Mouse (Mus musculus) heart, postnatal 0 days (tissue): Measurements from ENCODE around the gene Sync. TPM values are rescaled to one million over a fixed set of nuclear protein-coding genes. Genes with fewer than 3 reads are reported as not detected.

ENCODE experiments used
- ATAC-seq: fragments of 200-750 bp; cut with Nextera tagmentation; 2 replicates; pipeline ENCODE4 v1.8.0; 2017; ENCODE audit warnings: low read depth, moderate number of reproducible peaks, moderate library complexity; ENCODE audit not compliant: insufficient read depth
- DNase-seq: peaks from one replicate; pipeline ENCODE4 v3.0.0-alpha.2; 2016; ENCODE audit warnings: low spot score
- H3K27ac ChIP-seq: fragments of 300-500 bp; sonication (generic); 2 replicates; pipeline ENCODE4 v1.5.1; 2014; ENCODE audit warnings: low read depth, mild to moderate bottlenecking
- H3K27me3 ChIP-seq: fragments of 300-500 bp; sonication (generic); 2 replicates; pipeline ENCODE4 v1.6.1; 2014; ENCODE audit warnings: low read length, mixed read lengths; ENCODE audit not compliant: control insufficient read depth, insufficient read depth
- H3K36me3 ChIP-seq: fragments of 300-500 bp; sonication (generic); replicated peaks from 2 replicates; pipeline ENCODE4 v1.6.1; 2014; ENCODE audit warnings: low read length, mixed read lengths; ENCODE audit not compliant: control insufficient read depth, insufficient read depth
- H3K4me1 ChIP-seq: fragments of 300-500 bp; sonication (generic); 2 replicates; pipeline ENCODE4 v1.6.1; 2014; ENCODE audit warnings: antibody characterized with exemption; ENCODE audit not compliant: control insufficient read depth, insufficient read depth
- H3K4me2 ChIP-seq: fragments of 300-500 bp; sonication (generic); 2 replicates; pipeline ENCODE4 v1.6.1; 2014; ENCODE audit warnings: low read depth, mild to moderate bottlenecking, low read length, moderate library complexity
- H3K4me3 ChIP-seq: fragments of 300-500 bp; sonication (generic); 2 replicates; pipeline ENCODE4 v1.5.1; 2014; ENCODE audit warnings: low read depth, low read length
- H3K9ac ChIP-seq: fragments of 300-500 bp; sonication (generic); replicated peaks from 2 replicates; pipeline ENCODE4 v1.6.1; 2014; ENCODE audit warnings: low read depth, low read length, mixed read lengths
- H3K9me3 ChIP-seq: fragments of 300-500 bp; sonication (generic); replicated peaks from 2 replicates; pipeline ENCODE4 v1.6.1; 2016; ENCODE audit warnings: low read length; ENCODE audit not compliant: control insufficient read depth
- CTCF ChIP-seq: IDR thresholded peaks from 2 replicates; pipeline ENCODE4 v1.5.1; 2016; ENCODE audit warnings: antibody characterized with exemption, control low read depth, low read depth
- EP300 ChIP-seq: IDR thresholded peaks from 2 replicates; pipeline ENCODE4 v1.6.1; 2016; ENCODE audit warnings: antibody characterized with exemption, low read depth
- WGBS: fragments of 180-500 bp; shearing (Covaris S2); extraction: QIAGEN DNeasy Blood & Tissue Kit; methylation state at CpG from one replicate; pipeline ENCODE4 v1.1.7; 2014; 5-methylcytosine and 5-hydroxymethylcytosine counted together
- polyA plus RNA-seq: library from polyadenylated mRNA; unstranded; fragments of >200 nt; fragmentation: Nextera tagmentation; extraction: Ambion mirVana; gene quantifications from 2 replicates; pipeline ENCODE4 v1.2.1, GENCODE M21; 2015
- total RNA-seq: library from RNA; depleted of rRNA; stranded (reverse); fragments of >200 nt; gene quantifications from 2 replicates; pipeline ENCODE4 v1.2.3, GENCODE M21; 2014; ENCODE audit warnings: low replicate concordance

Gene Sync
- total and polyA plus RNA-seq, 2 experiments from 2014 or later = 1.4 to 3.8 TPM

DNA sequence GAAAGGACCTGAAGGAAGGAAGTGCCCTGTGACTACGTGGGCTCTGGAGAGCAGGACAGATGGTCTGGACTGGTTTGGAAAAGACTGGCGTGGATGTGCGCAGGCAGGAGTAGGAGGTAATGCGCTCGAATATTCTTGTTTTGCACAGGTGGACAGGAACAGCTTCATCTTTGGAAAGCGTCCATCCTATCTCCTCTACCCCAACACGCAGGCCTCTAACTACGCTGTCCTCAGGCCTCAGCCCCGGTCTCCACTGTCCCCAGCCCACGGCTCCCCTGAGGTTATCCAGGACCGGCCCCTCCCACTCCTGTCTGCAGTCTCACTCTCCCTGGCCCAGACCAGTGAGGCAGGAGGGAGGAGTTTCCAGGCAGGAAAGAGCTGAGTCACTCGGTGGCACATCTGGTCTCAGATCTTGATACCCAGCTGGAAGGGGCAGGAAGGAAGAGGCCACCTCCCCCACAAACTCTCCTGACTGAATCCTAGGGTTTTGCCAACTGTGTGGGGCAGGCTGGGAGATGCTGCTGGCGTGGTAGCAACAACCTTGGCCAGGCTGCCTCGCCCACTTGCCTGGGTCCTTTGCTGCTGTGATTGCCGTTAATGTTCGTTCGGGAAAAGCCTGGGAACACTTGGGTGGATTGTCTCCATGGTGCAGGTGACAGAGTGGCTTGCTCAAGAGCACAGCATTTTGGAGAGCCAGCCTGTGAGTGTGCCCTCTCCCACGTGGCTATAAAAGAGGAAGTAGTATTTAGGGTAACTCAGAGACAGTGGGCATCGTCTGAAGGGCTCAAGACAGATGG lies 24.0 kb upstream of the Sync start:
- Histone ChIP-seq H3K27ac (peak overlapping the region; percentile 56), H3K9ac (no peak overlapping the region), H3K9me3 (no peaks in the 10 kb centered on the region), H3K4me1 (peaks cover 3% of the 10 kb centered on the region; the same call in 1 of the 2 replicates), H3K36me3 (no peaks in the 10 kb centered on the region), H3K4me2 (peak overlapping the region; percentile 20; the same call in 1 of the 2 replicates), H3K27me3 (no peaks in the 10 kb centered on the region), H3K4me3 (no peak overlapping the region)
- TF ChIP-seq CTCF (no peak), EP300 (peak; percentile 83)
- 23% methylated on average over 19 of the region's 19 CpGs for WGBS
- ATAC-seq = peak; percentile 76
- DNase-seq = peak; percentile 81

DNA sequence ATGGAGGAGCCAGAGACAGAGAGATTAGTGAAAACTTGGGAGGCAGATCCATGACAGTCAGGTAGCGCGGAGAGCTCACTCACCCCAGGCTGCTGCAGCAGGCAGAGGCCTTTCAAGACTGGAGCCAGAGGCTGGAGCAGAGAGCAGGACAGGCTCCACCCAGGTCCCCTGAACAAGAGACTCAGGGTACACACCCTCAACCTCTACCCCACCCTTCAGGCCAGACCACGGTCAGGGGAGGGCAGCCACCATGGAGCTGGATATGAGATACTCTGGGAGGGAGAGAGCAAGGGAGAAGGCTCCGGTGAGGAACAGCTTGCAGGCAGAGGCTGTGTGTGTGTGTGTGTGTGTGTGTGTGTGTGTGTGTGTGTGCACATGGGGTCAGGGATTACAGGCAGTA lies 21.2 kb upstream of the Sync start:
- 0 out of 2 replicates have a peak, but pooled peaks cover 3% of the 10 kb centered on the region for H3K27me3 ChIP-seq
- TF ChIP-seq CTCF = no peak
- no peak for TF ChIP-seq EP300

DNA sequence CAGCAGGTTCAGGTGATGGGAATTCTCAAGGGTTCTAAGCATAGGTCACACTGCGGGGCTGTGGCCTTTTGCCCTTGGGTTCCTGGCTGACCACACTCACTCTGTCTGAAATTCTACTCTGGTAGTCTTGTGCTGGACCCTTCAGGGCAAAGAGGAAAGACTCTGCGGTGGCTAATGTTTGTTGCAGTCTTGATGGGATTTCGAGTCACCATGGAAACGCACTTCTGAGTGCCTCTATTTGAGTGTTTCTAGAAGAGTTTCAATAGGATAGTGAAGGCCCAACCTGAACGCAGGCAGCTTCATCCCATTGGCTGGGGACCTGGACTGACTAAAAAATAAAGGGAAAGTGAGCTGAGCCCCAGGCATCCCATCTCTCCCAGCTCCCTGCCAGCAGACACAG lies 20.6 kb upstream of the Sync start:
- Histone ChIP-seq H3K4me2 (no peak overlapping the region), H3K4me1 (peaks cover 3% of the 10 kb centered on the region; the same call in 1 of the 2 replicates), H3K4me3 (no peak overlapping the region), H3K9ac (no peak overlapping the region), H3K36me3 (no peaks in the 10 kb centered on the region), H3K9me3 (no peaks in the 10 kb centered on the region), H3K27ac (no peak overlapping the region), H3K27me3 (0 out of 2 replicates have a peak, but pooled peaks cover 3% of the 10 kb centered on the region)
- no peak for ATAC-seq
- TF ChIP-seq EP300 = no peak
- no peak for TF ChIP-seq CTCF
- WGBS = 91% methylated on average over 5 of the region's 5 CpGs
- DNase-seq = no peak

More for the DNA sequence above, 21.2 kb upstream of the Sync start:
- Histone ChIP-seq H3K4me1 (peaks cover 3% of the 10 kb centered on the region; the same call in 1 of the 2 replicates), H3K27ac (no peak overlapping the region), H3K4me2 (no peak overlapping the region), H3K9me3 (no peaks in the 10 kb centered on the region), H3K9ac (no peak overlapping the region), H3K36me3 (no peaks in the 10 kb centered on the region), H3K4me3 (no peak overlapping the region)
- WGBS = 84% methylated on average over 4 of the region's 4 CpGs
- DNase-seq = no peak
- ATAC-seq = no peak

DNA sequence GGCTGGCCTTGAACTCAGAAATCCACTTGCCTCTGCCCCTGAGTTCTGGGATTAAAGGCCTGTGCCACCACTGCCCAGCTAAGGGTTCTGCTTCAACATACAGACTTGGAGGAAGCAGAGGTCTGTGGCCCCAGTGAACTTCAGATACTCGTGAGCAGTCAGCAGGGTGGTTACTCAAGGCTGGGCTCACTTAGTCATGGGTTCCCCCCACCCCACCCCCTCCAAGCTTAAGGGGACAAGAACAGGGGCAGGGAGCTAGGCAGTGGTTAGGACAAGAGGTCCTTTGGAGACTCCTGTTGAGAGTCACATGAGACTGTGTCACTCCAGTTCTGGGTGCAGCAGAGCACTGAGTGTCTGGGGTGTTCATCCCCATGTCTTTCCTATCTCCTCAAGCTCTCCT lies 18.7 kb upstream of the Sync start:
- Histone ChIP-seq H3K27me3 (0 out of 2 replicates have a peak, but pooled peaks cover 9% of the 10 kb centered on the region), H3K4me3 (no peak overlapping the region), H3K4me2 (no peak overlapping the region), H3K9me3 (no peaks in the 10 kb centered on the region), H3K36me3 (no peaks in the 10 kb centered on the region), H3K4me1 (peaks cover 3% of the 10 kb centered on the region; the same call in 1 of the 2 replicates), H3K9ac (no peak overlapping the region), H3K27ac (no peak overlapping the region)
- DNase-seq (no peak), ATAC-seq (no peak)
- TF ChIP-seq CTCF = no peak
- TF ChIP-seq EP300 = no peak
- 43% methylated on average over 1 of the region's 1 CpGs for WGBS

DNA sequence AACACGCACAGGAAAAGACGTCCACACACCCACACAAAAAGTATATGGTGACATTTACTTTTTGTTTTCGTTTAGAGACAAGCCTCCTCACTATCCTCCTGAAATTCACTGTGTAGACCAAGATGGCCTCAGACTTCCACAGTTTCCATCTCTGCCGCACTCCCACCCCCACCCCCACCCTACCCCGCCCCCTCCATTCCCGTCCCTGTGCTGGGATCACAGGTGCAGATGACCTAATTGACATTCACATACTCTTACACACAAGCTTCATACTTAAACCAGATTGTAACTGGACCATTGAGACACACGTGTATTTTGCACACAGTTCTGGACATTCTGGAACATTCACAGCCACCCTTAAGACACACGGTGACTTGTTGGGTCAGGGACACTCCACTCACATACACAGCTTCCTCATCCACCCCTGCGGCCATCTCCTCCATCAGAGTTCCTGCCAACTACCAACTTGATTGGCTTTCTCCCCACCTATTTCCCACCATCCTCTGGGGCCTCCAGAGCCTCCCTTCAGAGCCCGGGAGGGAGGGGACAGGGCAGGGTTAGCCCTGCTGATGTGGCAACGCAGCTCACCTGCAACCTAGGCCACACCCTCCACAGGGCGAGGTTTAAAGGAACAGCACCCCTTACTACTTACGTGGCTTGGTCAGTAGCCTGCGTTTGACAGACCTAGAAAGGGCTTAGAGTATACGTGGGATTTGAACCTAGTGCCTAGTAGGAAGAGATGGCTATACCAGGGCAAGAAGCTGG lies 15.2 kb upstream of the Sync start:
- H3K36me3 ChIP-seq = no peaks in the 10 kb centered on the region
- H3K9me3 ChIP-seq = no peaks in the 10 kb centered on the region
- no peak overlapping the region for H3K9ac ChIP-seq
- H3K27ac ChIP-seq = no peak overlapping the region
- 0 out of 2 replicates have a peak, but pooled peaks cover 9% of the 10 kb centered on the region for H3K27me3 ChIP-seq
- TF ChIP-seq CTCF = no peak
- no peak for TF ChIP-seq EP300
- H3K4me2 ChIP-seq = 0 out of 2 replicates have a peak overlapping the region, but pooled peaks have one; percentile 6
- DNase-seq = no peak
- 0 out of 2 replicates have a peak, but pooled peaks have one; percentile 3 for ATAC-seq
- WGBS = 17% methylated on average over 15 of the region's 15 CpGs
- no peak overlapping the region for H3K4me3 ChIP-seq
- H3K4me1 ChIP-seq = peaks cover 3% of the 10 kb centered on the region; the same call in 1 of the 2 replicates
